Mouse (Mus musculus): ENCODE data around the gene Abtb1.

Abtb1 gene

GRCm38 (mm10) chr6:88854509-88854908 is 12.7 kb upstream of the Abtb1 start:
- no peak for DNase-seq

DNA sequence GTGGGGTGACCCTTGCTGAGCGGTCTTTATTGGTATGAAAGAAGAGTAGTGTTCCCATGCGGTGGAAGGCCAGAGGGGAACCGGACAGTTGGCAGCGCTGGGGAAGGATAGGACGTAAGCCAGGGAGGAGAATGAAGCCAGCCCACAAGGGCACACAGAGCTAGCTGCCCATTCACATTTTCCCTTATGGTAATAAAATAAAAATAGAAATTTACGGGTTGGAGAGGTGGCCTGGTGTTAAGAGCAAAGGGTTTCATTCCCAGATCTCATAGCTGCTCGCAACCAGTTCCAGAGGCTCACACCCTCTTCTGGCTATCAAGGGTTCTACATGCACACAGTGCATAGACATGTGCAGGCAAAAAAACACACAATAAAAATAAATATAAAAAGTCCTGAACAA is 8.2 kb upstream of the Abtb1 start:
- no peak for DNase-seq

DNA sequence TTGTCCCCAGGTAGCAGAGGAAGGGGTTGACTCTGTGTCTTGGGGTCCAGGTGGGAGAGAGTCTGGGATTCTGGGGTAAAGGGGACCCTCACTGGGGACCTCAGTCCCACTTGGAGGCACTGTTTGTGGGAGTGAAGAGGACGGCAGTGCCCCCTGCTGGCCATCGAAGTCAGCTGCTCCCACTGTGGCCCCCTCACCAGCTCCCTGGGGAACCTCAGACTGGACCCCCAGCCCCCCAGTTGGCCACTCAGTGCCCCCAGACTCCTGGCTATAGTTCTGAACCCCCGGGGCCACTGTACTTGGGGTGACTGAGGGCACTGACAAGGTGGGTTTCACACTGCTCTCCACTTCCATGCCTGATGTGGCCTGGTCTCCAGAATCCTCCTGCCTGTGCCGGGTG is 7.5 kb upstream of the Abtb1 start:
- DNase-seq, result no peak

GRCm38 (mm10) chr6:88847571-88847970 is 5.8 kb upstream of the Abtb1 start:
- DNase-seq, result no peak

- no peak for DNase-seq
Measured at GRCm38 (mm10) chr6:88844901-88845565, 3.2 kb upstream of the Abtb1 start.

DNA sequence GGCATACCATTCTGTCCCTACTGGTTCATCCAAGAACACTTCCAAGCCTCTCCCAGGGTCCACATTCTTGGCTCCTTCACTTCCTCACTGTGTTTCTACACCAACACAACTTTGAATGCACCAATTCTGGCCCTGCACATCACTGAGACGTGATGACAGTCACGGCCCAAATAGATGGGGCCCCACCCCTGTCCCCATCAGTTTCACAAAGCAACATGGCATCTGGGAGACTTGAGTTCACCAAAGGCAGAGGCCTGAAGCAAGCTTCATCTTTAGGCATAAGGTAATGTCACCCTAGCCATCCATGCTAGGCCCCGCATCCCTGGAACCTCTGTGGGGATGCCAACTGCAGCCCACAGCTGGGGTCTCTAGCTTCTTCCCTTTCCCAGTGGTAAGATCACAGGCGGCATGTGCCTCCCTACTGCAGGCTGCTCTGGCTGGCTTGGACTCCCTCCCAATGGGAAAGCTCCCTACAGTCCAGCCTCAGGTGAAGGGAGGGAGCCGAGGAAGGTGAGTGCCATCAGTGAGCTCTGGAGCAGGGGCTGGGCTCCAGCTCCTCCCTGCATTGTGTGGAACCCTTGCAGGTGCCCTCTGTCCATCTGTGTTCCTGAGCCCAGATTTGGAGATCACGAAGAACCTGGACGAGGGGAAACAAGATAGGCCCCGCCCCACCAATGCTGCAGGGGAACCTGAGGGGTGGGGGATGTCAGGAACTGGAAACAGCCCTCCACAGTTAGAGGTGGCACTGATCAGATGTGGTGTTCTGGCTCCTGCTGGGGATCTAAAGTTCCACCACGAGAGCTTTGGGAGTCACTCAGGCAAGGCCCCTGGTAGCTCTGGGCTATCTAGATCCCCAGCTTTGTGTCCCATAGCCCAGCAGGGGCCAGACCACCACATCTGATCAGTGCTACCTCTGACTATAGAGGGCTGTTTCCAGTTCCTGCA is 2.3 kb upstream of the Abtb1 start:
- no peak for DNase-seq

DNA sequence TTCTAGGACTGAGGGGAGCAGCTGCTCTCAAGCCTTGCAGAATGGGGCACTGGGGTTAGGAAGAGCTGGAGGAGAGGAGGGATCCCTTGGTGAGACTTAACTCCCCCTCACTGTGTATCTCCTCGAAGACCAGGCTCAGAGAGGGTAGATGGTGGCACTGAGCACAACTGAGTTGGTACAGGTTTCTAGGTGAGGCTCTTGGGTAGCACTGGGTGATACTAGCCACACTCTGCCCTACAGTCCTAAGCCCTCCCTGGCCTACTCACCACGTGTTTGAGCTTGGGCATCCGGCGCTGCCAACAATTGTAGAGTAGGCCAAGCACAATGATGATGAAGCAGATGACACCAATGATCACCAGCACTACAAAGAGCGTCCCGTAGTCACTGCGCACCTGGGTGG is 1.5 kb upstream of the Abtb1 start:
- DNase-seq, result no peak

DNA sequence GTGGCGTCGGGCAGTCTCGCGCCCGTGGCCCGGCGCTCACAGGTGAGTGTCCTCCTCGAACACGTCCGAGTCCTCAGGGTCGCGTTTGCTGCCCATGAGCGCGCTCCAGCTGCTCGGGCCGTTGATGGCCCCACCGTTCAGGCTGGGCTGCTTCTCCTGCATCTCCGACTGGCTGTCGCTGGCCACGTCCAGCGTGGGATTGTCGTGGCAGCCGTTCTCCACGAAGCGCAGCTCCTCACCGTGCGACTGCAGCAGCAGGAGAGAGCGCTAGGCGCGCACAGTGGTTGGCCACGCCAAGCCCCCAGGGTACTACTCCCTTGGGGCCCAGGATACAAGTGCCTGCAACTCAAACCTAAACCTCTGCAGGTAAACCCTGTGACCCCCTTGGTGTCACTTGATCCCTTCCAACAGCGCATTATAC is 957 bp upstream of the Abtb1 start:
- no peak for DNase-seq

DNA sequence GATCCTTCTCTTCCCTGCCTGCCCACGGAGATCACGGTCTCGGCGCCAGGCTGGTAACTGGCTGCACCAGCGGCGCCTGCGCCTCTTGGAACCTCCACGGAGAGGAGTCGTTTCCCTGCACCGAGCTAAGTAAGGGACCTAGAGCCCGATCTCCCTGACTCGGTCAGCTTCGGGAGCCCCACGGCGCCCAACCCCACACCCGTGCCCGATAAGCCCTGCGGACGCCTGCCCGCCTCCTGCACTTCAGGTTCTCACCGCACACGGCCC is 337 bp downstream of the Abtb1 start:
- no peak for DNase-seq

GRCm38 (mm10) chr6:88840791-88841513 is 832 bp downstream of the Abtb1 start:
- DNase-seq, result no peak

DNA sequence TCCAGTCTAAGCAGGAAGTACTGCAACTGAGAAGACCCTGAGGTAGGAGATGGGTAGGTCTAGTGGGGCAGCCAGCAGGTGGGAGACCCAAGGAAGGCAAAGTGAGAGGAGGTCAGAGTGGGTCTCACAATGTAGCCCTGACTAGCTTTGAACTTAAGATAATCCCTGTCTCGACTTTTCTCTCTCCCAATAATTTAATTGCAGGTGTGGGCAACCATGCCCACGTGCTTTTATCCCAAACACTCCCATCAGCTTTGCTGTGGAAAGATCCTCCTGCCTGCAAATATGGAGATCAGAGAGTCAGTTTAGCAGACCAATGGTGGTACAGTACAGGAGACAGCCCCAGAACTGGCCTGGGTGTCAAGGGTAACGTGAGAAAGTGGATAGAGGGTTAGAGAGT is 1.6 kb downstream of the Abtb1 start:
- DNase-seq, result no peak

- DNase-seq, result no peak
Measured at GRCm38 (mm10) chr6:88839135-88839970, 2.4 kb downstream of the Abtb1 start.

DNA sequence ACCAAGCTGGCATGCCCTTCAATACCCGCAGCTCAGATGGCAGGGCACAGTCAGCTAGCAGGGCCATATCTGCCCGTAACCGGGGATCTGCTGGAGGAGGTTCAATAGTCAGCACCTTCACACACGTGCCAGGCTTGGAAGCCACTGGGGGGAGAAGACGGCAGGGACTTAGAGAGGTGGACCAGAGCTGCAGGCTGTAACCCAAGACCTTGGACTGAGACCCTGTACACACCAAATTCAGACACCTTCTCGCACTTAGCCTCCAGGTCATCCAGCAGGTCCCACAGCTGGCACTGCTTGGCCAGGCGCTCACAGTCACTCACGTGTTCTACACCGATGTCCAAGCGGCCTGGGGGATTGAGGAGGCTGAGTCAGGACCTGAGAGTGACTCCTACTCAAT is 3.2 kb downstream of the Abtb1 start:
- DNase-seq, result no peak

GRCm38 (mm10) chr6:88837999-88838398 is 3.8 kb downstream of the Abtb1 start:
- DNase-seq, result no peak

GRCm38 (mm10) chr6:88836178-88836819 is 5.5 kb downstream of the Abtb1 start:
- DNase-seq, result peak; percentile 25 to 39

DNA sequence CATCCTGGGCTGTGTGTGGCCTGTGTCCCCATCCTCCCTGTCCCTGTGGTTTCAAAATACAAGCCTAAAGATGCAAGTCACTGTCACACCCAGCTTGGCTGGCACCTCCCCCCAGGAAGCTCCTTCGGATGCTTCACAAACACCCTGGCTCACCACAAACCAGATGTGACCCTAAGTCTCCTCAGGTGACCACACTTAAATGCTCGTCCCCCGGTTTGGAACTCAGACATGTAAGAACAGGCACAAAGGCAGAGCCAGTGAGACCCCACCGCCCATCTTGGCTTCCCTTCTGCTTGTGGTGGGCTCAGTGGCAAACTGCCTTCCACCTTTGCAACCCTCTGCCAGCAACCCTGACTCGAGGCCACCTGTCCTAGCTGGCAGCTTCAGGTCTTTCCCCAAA is 6.7 kb downstream of the Abtb1 start:
- no peak for DNase-seq

- no peak for DNase-seq
Measured at GRCm38 (mm10) chr6:88833340-88834140, 8.2 kb downstream of the Abtb1 start.

DNA sequence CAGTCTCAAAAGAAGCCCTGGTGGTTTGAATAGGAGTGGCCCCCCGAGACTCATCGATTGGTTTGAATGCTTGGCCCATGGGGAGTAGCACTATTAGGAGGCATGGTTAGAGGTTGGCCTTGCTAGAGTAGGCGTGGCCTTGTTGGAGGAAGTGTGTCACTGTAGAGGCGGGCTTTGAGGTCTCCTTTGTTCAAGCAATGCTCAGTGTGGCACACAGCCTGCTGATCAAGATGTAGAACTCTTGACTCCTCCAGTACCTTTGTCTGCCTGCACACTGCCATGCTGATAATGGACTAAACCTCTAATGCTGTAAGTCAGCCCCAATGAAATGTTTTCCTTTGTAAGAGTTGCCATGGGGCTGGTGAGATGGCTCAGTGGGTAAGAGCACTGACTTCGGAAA is 9.1 kb downstream of the Abtb1 start:
- no peak for DNase-seq

DNA sequence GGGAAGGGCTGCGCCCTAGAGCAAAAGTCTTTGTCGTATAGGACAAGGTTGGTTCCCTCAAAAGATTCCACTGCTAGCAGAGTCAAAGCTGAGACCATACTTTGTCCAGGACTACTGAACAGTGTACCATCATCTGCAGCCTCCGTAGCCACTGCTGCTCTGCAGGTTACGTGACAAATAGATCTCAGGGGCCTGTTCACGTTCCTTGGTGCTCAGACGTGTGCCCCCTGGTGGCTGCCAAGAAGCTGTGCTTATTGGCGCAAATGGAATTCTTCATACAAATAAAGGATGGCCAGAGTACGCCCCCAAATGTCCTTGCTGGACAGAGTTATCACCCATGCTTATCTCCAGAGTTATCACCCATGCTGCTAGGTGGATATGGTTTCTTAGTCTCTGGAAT is 10.3 kb downstream of the Abtb1 start:
- peak; percentile 43 to 44 for DNase-seq

DNA sequence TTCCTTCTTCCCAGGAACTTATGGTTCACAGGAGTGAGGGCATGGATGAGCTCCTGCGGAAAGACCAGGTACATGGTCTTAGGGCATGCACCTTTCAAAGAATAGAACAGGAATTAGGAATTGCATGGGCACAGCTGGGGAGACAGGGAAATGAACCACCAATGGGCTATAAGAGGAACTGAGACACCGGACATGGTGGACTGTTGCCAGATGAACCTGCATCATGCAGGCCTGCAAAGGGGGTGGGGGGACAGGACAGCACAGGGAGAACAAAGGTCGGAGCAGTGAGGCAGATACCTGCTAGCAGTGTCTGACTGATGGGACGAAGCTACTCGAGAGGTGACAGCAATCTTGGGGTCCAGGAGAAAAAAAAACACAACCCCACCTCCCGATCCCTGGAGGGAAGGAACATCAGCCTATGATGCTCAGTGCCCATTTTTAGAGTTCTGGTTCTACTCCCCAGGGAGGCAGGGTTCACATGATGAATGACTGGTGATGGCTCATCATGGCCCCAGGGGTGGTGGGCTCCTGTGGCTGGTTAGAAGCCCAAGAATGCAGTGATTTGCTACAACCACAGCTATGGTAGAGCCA is 11.6 kb downstream of the Abtb1 start:
- no peak for DNase-seq

GRCm38 (mm10) chr6:88829579-88829978 is 12.2 kb downstream of the Abtb1 start:
- DNase-seq, result no peak
